Mouse (Mus musculus) MEL (cell line): ENCODE results near the gene Ncf2. TPM values are rescaled to one million over a fixed set of nuclear protein-coding genes. Genes with fewer than 3 reads are reported as not detected.

ENCODE experiments used
- DNase-seq: peaks from one replicate; pipeline ENCODE4 v3.0.0; 2011; ENCODE audit warnings: low read depth, low spot score
- H3K27ac ChIP-seq: 2 replicates; pipeline ENCODE4 v1.5.1; 2012; ENCODE audit warnings: low read depth, mild to moderate bottlenecking, control low read depth, low read length, moderate library complexity; ENCODE audit not compliant: control insufficient read depth
- H3K27me3 ChIP-seq, 2 experiments: fragments of 150-350 bp in 1 of 2; sonication (generic) in 1 of 2; 2 replicates each; pipeline ENCODE4 v1.6.1; 2012; ENCODE audit warnings: low read length in 2 of 2, mild to moderate bottlenecking in 2 of 2, improper control_type of control experiment in 1 of 2, moderate library complexity in 1 of 2; ENCODE audit not compliant: insufficient read depth in 2 of 2, control insufficient read depth in 1 of 2
- H3K36me3 ChIP-seq, 2 experiments: 2 replicates each; pipeline ENCODE4 v1.6.1; 2012 to 2014; ENCODE audit warnings: low read length in 2 of 2, improper control_type of control experiment in 1 of 2, inconsistent platforms in 1 of 2, mild to moderate bottlenecking in 1 of 2; ENCODE audit not compliant: insufficient read depth in 2 of 2, control insufficient read depth in 1 of 2
- H3K4me1 ChIP-seq, 2 experiments: fragments of 150-350 bp in 1 of 2; sonication (generic) in 1 of 2; 2 replicates each; pipeline ENCODE4 v1.6.1; 2012; ENCODE audit warnings: low read length in 2 of 2, improper control_type of control experiment in 1 of 2, mild to moderate bottlenecking in 1 of 2; ENCODE audit not compliant: insufficient read depth in 2 of 2, control insufficient read depth in 1 of 2
- H3K4me3 ChIP-seq, 2 experiments: fragments of 150-350 bp in 1 of 2; sonication (generic) in 1 of 2; 2 replicates each; pipeline ENCODE4 v1.5.1; 2012; ENCODE audit warnings: low read depth in 2 of 2, low read length in 2 of 2, mild to moderate bottlenecking in 2 of 2, moderate library complexity in 2 of 2, control low read depth in 1 of 2, improper control_type of control experiment in 1 of 2; ENCODE audit not compliant: control insufficient read depth in 1 of 2, insufficient read depth in 1 of 2
- H3K79me2 ChIP-seq: 2 replicates; pipeline ENCODE4 v1.6.1; 2012; ENCODE audit warnings: mild to moderate bottlenecking, low read length, moderate library complexity; ENCODE audit not compliant: control insufficient read depth, poor library complexity, insufficient read depth
- H3K9ac ChIP-seq: 2 replicates; pipeline ENCODE4 v1.6.1; 2012; ENCODE audit warnings: low read depth, mild to moderate bottlenecking, control low read depth, low read length, moderate library complexity; ENCODE audit not compliant: control insufficient read depth, poor library complexity, severe bottlenecking
- H3K9me3 ChIP-seq: fragments of 150-350 bp; sonication (generic); replicated peaks from 2 replicates; pipeline ENCODE4 v1.6.1; 2012; ENCODE audit warnings: mild to moderate bottlenecking, low read length, improper control_type of control experiment, moderate library complexity; ENCODE audit not compliant: insufficient read depth
- BHLHE40 ChIP-seq: IDR thresholded peaks from 2 replicates; pipeline ENCODE4 v1.6.1; 2012; ENCODE audit warnings: low read depth, mild to moderate bottlenecking, inconsistent platforms, low read length, improper control_type of control experiment, borderline replicate concordance
- CTCF ChIP-seq, 3 experiments: IDR thresholded peaks in 2 of 3; conservative IDR thresholded peaks in 1 of 3; 2 replicates each; pipeline ENCODE4 v1.5.1; 2011 to 2012; ENCODE audit warnings: low read length in 3 of 3, low read depth in 2 of 3, mild to moderate bottlenecking in 2 of 3, improper control_type of control experiment in 1 of 3, inconsistent platforms in 1 of 3, mixed read lengths in 1 of 3, moderate library complexity in 1 of 3; ENCODE audit not compliant: control insufficient read depth in 1 of 3, insufficient read depth in 1 of 3, poor library complexity in 1 of 3, severe bottlenecking in 1 of 3
- E2F4 ChIP-seq: IDR thresholded peaks from 2 replicates; pipeline ENCODE4 v1.6.1; 2011; ENCODE audit warnings: low read depth, low read length, improper control_type of control experiment, borderline replicate concordance
- EP300 ChIP-seq, 2 experiments: IDR thresholded peaks; 2 replicates each; pipeline ENCODE4 v1.6.1; 2011; ENCODE audit warnings: improper control_type of control experiment in 2 of 2, low read length in 2 of 2, low read depth in 1 of 2, mild to moderate bottlenecking in 1 of 2
- ETS1 ChIP-seq: IDR thresholded peaks from 2 replicates; pipeline ENCODE4 v1.6.1; 2012; ENCODE audit warnings: low read depth, mild to moderate bottlenecking, inconsistent platforms, low read length, improper control_type of control experiment, moderate library complexity
- HCFC1 ChIP-seq: IDR thresholded peaks from 2 replicates; pipeline ENCODE4 v1.6.1; 2012; ENCODE audit warnings: low read depth, mild to moderate bottlenecking, inconsistent platforms, low read length, improper control_type of control experiment, moderate library complexity
- MAFK ChIP-seq: IDR thresholded peaks from 2 replicates; pipeline ENCODE4 v1.6.1; 2011; ENCODE audit warnings: low read depth, mild to moderate bottlenecking, low read length, improper control_type of control experiment, borderline replicate concordance
- MAX ChIP-seq: IDR thresholded peaks from 2 replicates; pipeline ENCODE4 v1.6.1; 2011; ENCODE audit warnings: low read length, improper control_type of control experiment
- MXI1 ChIP-seq: IDR thresholded peaks from 2 replicates; pipeline ENCODE4 v1.6.1; 2011; ENCODE audit warnings: mild to moderate bottlenecking, low read depth, low read length, improper control_type of control experiment
- MYB ChIP-seq: IDR thresholded peaks from 2 replicates; pipeline ENCODE4 v1.6.1; 2011; ENCODE audit warnings: mild to moderate bottlenecking, low read depth, low read length, improper control_type of control experiment
- MYC ChIP-seq: IDR thresholded peaks from 2 replicates; pipeline ENCODE4 v1.6.1; 2011; ENCODE audit warnings: low read depth, mild to moderate bottlenecking, low read length, improper control_type of control experiment, moderate library complexity
- POLR2AphosphoS2 ChIP-seq: IDR thresholded peaks from 2 replicates; pipeline ENCODE4 v1.6.1; 2011; ENCODE audit warnings: low read length, improper control_type of control experiment
- POLR2AphosphoS5 ChIP-seq: IDR thresholded peaks from 2 replicates; pipeline ENCODE4 v1.6.1; 2012; ENCODE audit warnings: low read depth, borderline replicate concordance, mild to moderate bottlenecking, inconsistent platforms, low read length, moderate library complexity, mixed read lengths
- RAD21 ChIP-seq: IDR thresholded peaks from 2 replicates; pipeline ENCODE4 v1.6.1; 2011; ENCODE audit warnings: mild to moderate bottlenecking, low read depth, low read length, improper control_type of control experiment
- RCOR1 ChIP-seq: IDR thresholded peaks from 2 replicates; pipeline ENCODE4 v1.6.1; 2012; ENCODE audit warnings: low read depth, mild to moderate bottlenecking, inconsistent platforms, low read length, improper control_type of control experiment
- SIN3A ChIP-seq: IDR thresholded peaks from 2 replicates; pipeline ENCODE4 v1.6.1; 2012; ENCODE audit warnings: low read length, improper control_type of control experiment, inconsistent platforms
- TBP ChIP-seq: IDR thresholded peaks from 2 replicates; pipeline ENCODE4 v1.8.0; 2011; ENCODE audit warnings: low read depth, low read length, improper control_type of control experiment
- TCF12 ChIP-seq: IDR thresholded peaks from 2 replicates; pipeline ENCODE4 v1.6.1; 2014; ENCODE audit warnings: low read depth, mild to moderate bottlenecking, inconsistent platforms, low read length, improper control_type of control experiment, moderate library complexity
- USF1 ChIP-seq: IDR thresholded peaks from 2 replicates; pipeline ENCODE4 v1.6.1; 2014; ENCODE audit warnings: low read depth, mild to moderate bottlenecking, inconsistent platforms, low read length, improper control_type of control experiment, moderate library complexity
- ZC3H11A ChIP-seq: IDR thresholded peaks from 2 replicates; pipeline ENCODE4 v1.6.1; 2012; ENCODE audit warnings: low read depth, mild to moderate bottlenecking, inconsistent platforms, low read length, improper control_type of control experiment
- ZKSCAN1 ChIP-seq: IDR thresholded peaks from 2 replicates; pipeline ENCODE4 v1.6.1; 2012; ENCODE audit warnings: low read depth, mild to moderate bottlenecking, inconsistent platforms, low read length, improper control_type of control experiment, moderate library complexity
- ZMIZ1 ChIP-seq: IDR thresholded peaks from 2 replicates; pipeline ENCODE4 v1.6.1; 2012; ENCODE audit warnings: low read depth, mild to moderate bottlenecking, inconsistent platforms, low read length, improper control_type of control experiment, moderate library complexity
- ZNF384 ChIP-seq: IDR thresholded peaks from 2 replicates; pipeline ENCODE4 v1.6.1; 2012; ENCODE audit warnings: low read depth, mild to moderate bottlenecking, inconsistent platforms, low read length, improper control_type of control experiment
- polyA plus RNA-seq, 2 experiments: library from polyadenylated mRNA; stranded (reverse) in 1 of 2; unstranded in 1 of 2; fragments of >175 nt in 1 of 2; fragments of >200 nt in 1 of 2; gene quantifications; 2 replicates each; pipeline versions ENCODE4 v1.2.1 to v1.2.4; 2012; ENCODE audit warnings: low replicate concordance in 2 of 2, low read depth in 1 of 2; ENCODE audit not compliant: insufficient read length in 2 of 2, insufficient read depth in 1 of 2, missing spikeins in 1 of 2
- total RNA-seq: library from RNA; depleted of rRNA; stranded (reverse); fragments of 300-350 nt; gene quantifications from 2 replicates; pipeline ENCODE4 v1.2.3, GENCODE M21; 2012

Gene Ncf2
- total and polyA plus RNA-seq, 3 experiments = 41.8 to 49.2 TPM; not detected in 1

DNA sequence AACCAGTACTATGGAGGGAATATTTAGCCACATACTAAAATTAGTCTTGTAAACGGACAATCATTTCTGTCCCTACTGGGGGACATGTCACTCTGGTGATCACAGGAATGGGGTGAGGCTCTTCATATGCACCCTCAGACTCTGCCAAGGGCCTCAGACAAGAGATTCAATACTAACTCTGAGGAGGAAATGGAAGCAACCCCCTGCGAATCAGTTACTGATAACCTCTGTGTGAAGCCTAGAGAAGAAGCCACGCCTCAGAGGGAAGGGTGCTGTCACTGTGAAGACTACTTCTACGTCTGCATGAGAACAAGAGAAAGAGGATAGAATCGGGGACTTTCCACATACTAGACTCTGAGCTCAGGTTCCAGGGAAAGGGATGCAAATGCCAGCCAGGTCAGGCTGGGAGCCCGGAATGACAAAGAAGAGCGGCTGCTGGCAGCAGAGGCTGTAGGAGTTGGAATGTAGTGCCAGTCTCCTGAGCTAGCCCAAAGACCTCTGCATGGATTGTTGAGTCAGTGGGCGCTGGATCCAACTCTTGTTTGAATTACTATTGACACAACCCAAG lies 4.2 kb upstream of the Ncf2 start (continued):
- TF ChIP-seq ETS1 = peak; percentile 33; the same call in 1 of the 2 replicates
- no peak for TF ChIP-seq MYB
- peak; percentile 59 to 70 for TF ChIP-seq EP300 (IDR thresholded peaks at IDR 0.05; ENCODE audit: low read depth in 1 of 2, low read length in 2 of 2)
- no peak for TF ChIP-seq MAX
- TF ChIP-seq MAFK = no peak
- 0 out of 2 replicates have a peak, but pooled peaks have one; percentile 43 for TF ChIP-seq TBP
- TF ChIP-seq ZNF384 = no peak
- peak; percentile 57; the same call in 1 of the 2 replicates for TF ChIP-seq MXI1
- no peak for TF ChIP-seq CTCF (IDR thresholded peaks at IDR 0.05 in 2 of 3, conservative IDR thresholded peaks at IDR 0.05 in 1 of 3; ENCODE audit: control insufficient read depth in 1 of 3, insufficient read depth in 1 of 3, low read depth in 2 of 3, low read length in 3 of 3, poor library complexity in 1 of 3, severe bottlenecking in 1 of 3)
- no peak; the same call in 1 of the 2 replicates for TF ChIP-seq POLR2AphosphoS2
- 0 out of 2 replicates have a peak, but pooled peaks have one; percentile 24 for TF ChIP-seq ZMIZ1
- TF ChIP-seq RAD21 = no peak
- TF ChIP-seq MYC = 0 out of 2 replicates have a peak, but pooled peaks have one; percentile 38
- no peak for TF ChIP-seq ZKSCAN1
- TF ChIP-seq SIN3A = peak; percentile 74
- TF ChIP-seq RCOR1 = peak; percentile 47
- TF ChIP-seq ZC3H11A = no peak
- TF ChIP-seq E2F4 = no peak
- no peak for TF ChIP-seq BHLHE40
- TF ChIP-seq USF1 = no peak
- TF ChIP-seq TCF12 = peak; percentile 48; the same call in 1 of the 2 replicates
- no peak for TF ChIP-seq POLR2AphosphoS5
- TF ChIP-seq, all 39 proteins: peak for 13

DNA sequence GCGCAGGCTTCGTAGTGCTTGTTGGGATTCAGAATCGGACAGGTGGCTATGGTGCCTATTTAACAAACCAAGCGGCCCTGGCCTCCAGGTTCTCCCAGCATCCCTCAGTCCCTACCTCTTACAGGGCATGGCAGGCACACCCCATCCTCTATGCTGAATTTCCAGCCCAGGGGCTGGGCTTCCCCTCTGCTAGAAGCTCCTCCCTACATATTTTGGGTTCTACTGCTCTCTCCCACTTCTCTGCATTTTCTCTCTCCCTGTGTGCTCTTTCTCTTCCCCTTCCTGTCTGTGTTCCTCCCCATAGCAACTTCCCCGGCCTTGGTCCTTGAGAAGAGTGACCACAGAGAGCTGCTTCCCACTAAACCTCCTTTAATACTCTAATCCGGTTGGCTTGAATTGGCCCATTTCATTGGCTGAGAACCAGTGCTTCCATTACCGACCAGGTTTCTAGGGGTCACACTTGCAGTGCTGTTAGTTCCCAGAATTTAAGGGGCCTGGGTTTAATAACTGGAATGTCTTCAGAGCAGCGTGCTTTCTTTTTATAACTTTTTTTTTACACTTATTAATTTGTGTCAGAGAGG lies 3.2 kb upstream of the Ncf2 start:
- no peak for TF ChIP-seq HCFC1
- H3K36me3 ChIP-seq = peaks cover 0 to 38% of the 10 kb centered on the region in 2 experiments; a peak in 2 of 4 replicates
- DNase-seq = no peak
- H3K9me3 ChIP-seq = no peaks in the 10 kb centered on the region
- peaks cover 26 to 59% of the 10 kb centered on the region in 2 experiments for H3K4me1 ChIP-seq
- no peak overlapping the region for H3K9ac ChIP-seq
- H3K79me2 ChIP-seq = no peaks in the 10 kb centered on the region
- no peaks in the 10 kb centered on the region for H3K27me3 ChIP-seq
- no peak overlapping the region for H3K4me3 ChIP-seq
- peak overlapping the region; percentile 11 for H3K27ac ChIP-seq
